Mouse (Mus musculus) lung, postnatal 0 days (tissue): ENCODE measurements around the gene Schip1. TPM values are rescaled to one million over a fixed set of nuclear protein-coding genes. Genes with fewer than 3 reads are reported as not detected.
A peak's percentile ranks its signal among the peaks of the same experiment; 100 is the strongest.

Experiments used
- ATAC-seq: fragments of 200-750 bp; cut with Nextera tagmentation; 2 replicates; pipeline ENCODE4 v1.8.0; 2017; ENCODE audit warnings: moderate library complexity
- DNase-seq: peaks from one replicate; pipeline ENCODE4 v3.0.0-alpha.2; 2016; ENCODE audit warnings: low spot score
- H3K27ac ChIP-seq: fragments of 300-500 bp; sonication (generic); 2 replicates; pipeline ENCODE4 v1.5.1; 2014; ENCODE audit warnings: antibody characterized with exemption, mild to moderate bottlenecking, low read length, mixed read lengths
- H3K27me3 ChIP-seq: fragments of 300-500 bp; sonication (generic); replicated peaks from 2 replicates; pipeline ENCODE4 v1.6.1; 2014; ENCODE audit warnings: low read length, mixed read lengths; ENCODE audit not compliant: insufficient read depth
- H3K36me3 ChIP-seq: fragments of 300-500 bp; sonication (generic); 2 replicates; pipeline ENCODE4 v1.6.1; 2014; ENCODE audit warnings: low read length, mixed read lengths; ENCODE audit not compliant: insufficient read depth
- H3K4me1 ChIP-seq: fragments of 300-500 bp; sonication (generic); 2 replicates; pipeline ENCODE4 v1.6.1; 2014; ENCODE audit warnings: antibody characterized with exemption, low read depth, low read length, mixed read lengths; ENCODE audit not compliant: insufficient read depth
- H3K4me2 ChIP-seq: fragments of 300-500 bp; sonication (generic); replicated peaks from 2 replicates; pipeline ENCODE4 v1.6.1; 2014; ENCODE audit warnings: low read depth, mild to moderate bottlenecking, low read length, moderate library complexity, mixed read lengths
- H3K4me3 ChIP-seq: fragments of 300-500 bp; sonication (generic); 2 replicates; pipeline ENCODE4 v1.5.1; 2014; ENCODE audit warnings: low read depth, low read length
- H3K9ac ChIP-seq: fragments of 300-500 bp; sonication (generic); replicated peaks from 2 replicates; pipeline ENCODE4 v1.6.1; 2014; ENCODE audit warnings: low read depth, mild to moderate bottlenecking
- H3K9me3 ChIP-seq: fragments of 300-500 bp; sonication (generic); 2 replicates; pipeline ENCODE4 v1.6.1; 2016; ENCODE audit warnings: low read length, mixed read lengths
- CTCF ChIP-seq: IDR thresholded peaks from 2 replicates; pipeline ENCODE4 v1.5.1; 2016; ENCODE audit warnings: antibody characterized with exemption, mild to moderate bottlenecking
- EP300 ChIP-seq: IDR thresholded peaks from 2 replicates; pipeline ENCODE4 v1.6.1; 2016; ENCODE audit warnings: antibody characterized with exemption, mild to moderate bottlenecking, control low read depth
- WGBS: fragments of 180-500 bp; shearing (Covaris S2); extraction: QIAGEN DNeasy Blood & Tissue Kit; methylation state at CpG from one replicate; pipeline ENCODE4 v1.1.7; 2014; 5-methylcytosine and 5-hydroxymethylcytosine counted together
- polyA plus RNA-seq: library from polyadenylated mRNA; unstranded; fragments of >200 nt; fragmentation: Nextera tagmentation; extraction: Ambion mirVana; gene quantifications from 2 replicates; pipeline ENCODE4 v1.2.1, GENCODE M21; 2015

The Schip1 gene
- polyA plus RNA-seq, 1 experiment from 2014 or later: 52.2 TPM

- H3K9ac ChIP-seq: no peak overlapping the region
- no peak overlapping the region for H3K4me2 ChIP-seq
- ATAC-seq (no peak), DNase-seq (no peak)
- no peaks in the 10 kb centered on the region for H3K27me3 ChIP-seq
- H3K4me1 ChIP-seq: 0 out of 2 replicates have a peak, but pooled peaks cover 5% of the 10 kb centered on the region
- H3K4me3 ChIP-seq: no peak overlapping the region
- H3K27ac ChIP-seq: no peak overlapping the region
- TF ChIP-seq CTCF (no peak), EP300 (no peak)
- H3K36me3 ChIP-seq: no peaks in the 10 kb centered on the region
- no peaks in the 10 kb centered on the region for H3K9me3 ChIP-seq
- WGBS: 83% methylated on average over 3 of the region's 3 CpGs
These were observed 450.1 kb downstream of the Schip1 start for GRCm38 (mm10) chr3:68514717-68515116.

- H3K9me3 ChIP-seq: no peaks in the 10 kb centered on the region
- no peak overlapping the region for H3K4me3 ChIP-seq
- no peak overlapping the region for H3K27ac ChIP-seq
- no peak for TF ChIP-seq CTCF
- TF ChIP-seq EP300: peak; percentile 71
- no peaks in the 10 kb centered on the region for H3K36me3 ChIP-seq
- no peaks in the 10 kb centered on the region for H3K27me3 ChIP-seq
- DNase-seq (peak; percentile 40), ATAC-seq (peak; percentile 74)
- H3K9ac ChIP-seq: no peak overlapping the region
- no peak overlapping the region for H3K4me2 ChIP-seq
- 0 out of 2 replicates have a peak, but pooled peaks cover 5% of the 10 kb centered on the region for H3K4me1 ChIP-seq
- 70% methylated on average over 12 of the region's 12 CpGs for WGBS
These were observed 451.9 kb downstream of the Schip1 start for GRCm38 (mm10) chr3:68516393-68517081.

- no peaks in the 10 kb centered on the region for H3K36me3 ChIP-seq
- 14% methylated on average over 7 of the region's 7 CpGs for WGBS
- H3K27ac ChIP-seq: no peak overlapping the region
- no peak overlapping the region for H3K4me3 ChIP-seq
- no peak overlapping the region for H3K9ac ChIP-seq
- H3K4me1 ChIP-seq: 0 out of 2 replicates have a peak, but pooled peaks cover 5% of the 10 kb centered on the region
- ATAC-seq (peak; percentile 44), DNase-seq (peak; percentile 39)
- H3K9me3 ChIP-seq: no peaks in the 10 kb centered on the region
- H3K4me2 ChIP-seq: no peak overlapping the region
- H3K27me3 ChIP-seq: no peaks in the 10 kb centered on the region
- TF ChIP-seq EP300: no peak
- TF ChIP-seq CTCF: no peak
These were observed 452.6 kb downstream of the Schip1 start for GRCm38 (mm10) chr3:68517236-68517635.

- Histone ChIP-seq H3K9ac (no peak overlapping the region), H3K4me3 (no peak overlapping the region), H3K4me2 (no peak overlapping the region), H3K9me3 (no peaks in the 10 kb centered on the region), H3K4me1 (0 out of 2 replicates have a peak, but pooled peaks cover 5% of the 10 kb centered on the region), H3K27ac (no peak overlapping the region), H3K27me3 (no peaks in the 10 kb centered on the region), H3K36me3 (no peaks in the 10 kb centered on the region)
- DNase-seq: no peak
- TF ChIP-seq CTCF: no peak
- TF ChIP-seq EP300: no peak
- 88% methylated on average over 8 of the region's 8 CpGs for WGBS
- no peak for ATAC-seq
These were observed 453.4 kb downstream of the Schip1 start for GRCm38 (mm10) chr3:68518041-68518440.

GRCm38 (mm10) chr3:68518586-68518985 is 454.0 kb downstream of the Schip1 start:
- 84% methylated on average over 5 of the region's 5 CpGs for WGBS
- Histone ChIP-seq H3K27ac (no peak overlapping the region), H3K4me1 (0 out of 2 replicates have a peak, but pooled peaks cover 5% of the 10 kb centered on the region), H3K36me3 (no peaks in the 10 kb centered on the region), H3K4me3 (no peak overlapping the region), H3K4me2 (no peak overlapping the region), H3K9me3 (no peaks in the 10 kb centered on the region), H3K9ac (no peak overlapping the region), H3K27me3 (no peaks in the 10 kb centered on the region)
- no peak for DNase-seq
- no peak for TF ChIP-seq CTCF
- no peak for TF ChIP-seq EP300
- no peak for ATAC-seq

- H3K36me3 ChIP-seq: no peaks in the 10 kb centered on the region
- no peaks in the 10 kb centered on the region for H3K9me3 ChIP-seq
- DNase-seq (no peak), ATAC-seq (no peak)
- H3K4me3 ChIP-seq: no peak overlapping the region
- 88% methylated on average over 10 of the region's 10 CpGs for WGBS
- TF ChIP-seq EP300: no peak
- TF ChIP-seq CTCF: no peak
- H3K27me3 ChIP-seq: no peaks in the 10 kb centered on the region
- H3K9ac ChIP-seq: no peak overlapping the region
- no peaks in the 10 kb centered on the region for H3K4me1 ChIP-seq
- H3K4me2 ChIP-seq: no peak overlapping the region
- H3K27ac ChIP-seq: no peak overlapping the region
These were observed 460.8 kb downstream of the Schip1 start for GRCm38 (mm10) chr3:68525361-68525878.
